Mouse (Mus musculus): Measurements from ENCODE around the gene Dis3.
"Not testable (repeated sequence)": the region's sequence is repeated elsewhere in the genome, so short reads cannot be mapped to it uniquely, and the experiment has no call there.

The Dis3 gene

GRCm38 (mm10) chr14:99063091-99063490 lies 36.5 kb downstream of the Dis3 start:
- DNase-seq (ENCODE audit: low read depth, low spot score), result no peak

GRCm38 (mm10) chr14:99060616-99061015 lies 39.0 kb downstream of the Dis3 start:
- no peak for DNase-seq (ENCODE audit: low read depth, low spot score)

- no peak for DNase-seq (ENCODE audit: low read depth, low spot score)
Observed at GRCm38 (mm10) chr14:99058959-99059586, 40.5 kb downstream of the Dis3 start.

GRCm38 (mm10) chr14:99046782-99047181 lies 52.8 kb downstream of the Dis3 start:
- no peak for DNase-seq (ENCODE audit: low read depth, low spot score)

GRCm38 (mm10) chr14:99046031-99046781 lies 53.4 kb downstream of the Dis3 start, which contains the start of the genes Mzt1 and Bora:
TSS of gene Mzt1 (minus strand) at chr14:99046134.
TSS of gene Bora (plus strand) at chr14:99046222.
- peak; percentile 94 for DNase-seq (ENCODE audit: low read depth, low spot score)

- no peak for DNase-seq (ENCODE audit: low read depth, low spot score)
Observed at GRCm38 (mm10) chr14:99045378-99046030, 54.1 kb downstream of the Dis3 start.

GRCm38 (mm10) chr14:99044718-99045117 lies 54.9 kb downstream of the Dis3 start:
- DNase-seq (ENCODE audit: low read depth, low spot score), result no peak

- DNase-seq (ENCODE audit: low read depth, low spot score), result no peak
Observed at GRCm38 (mm10) chr14:99044096-99044495, 55.5 kb downstream of the Dis3 start.

GRCm38 (mm10) chr14:99043499-99043898 lies 56.1 kb downstream of the Dis3 start:
- peak; percentile 48 for DNase-seq (ENCODE audit: low read depth, low spot score)

- no peak for DNase-seq (ENCODE audit: low read depth, low spot score)
Observed at GRCm38 (mm10) chr14:99041416-99041815, 58.2 kb downstream of the Dis3 start.

- DNase-seq (ENCODE audit: low read depth, low spot score), result peak; percentile 91
Observed at GRCm38 (mm10) chr14:99039308-99039707, 60.3 kb downstream of the Dis3 start.

GRCm38 (mm10) chr14:99037703-99038102 lies 61.9 kb downstream of the Dis3 start:
- peak; percentile 60 for DNase-seq (ENCODE audit: low read depth, low spot score)

- no peak for DNase-seq (ENCODE audit: low read depth, low spot score)
Observed at GRCm38 (mm10) chr14:99036039-99036438, 63.5 kb downstream of the Dis3 start.

GRCm38 (mm10) chr14:99034851-99035250 lies 64.7 kb downstream of the Dis3 start:
- DNase-seq (ENCODE audit: low read depth, low spot score), result not testable (repeated sequence)

GRCm38 (mm10) chr14:99032596-99032995 lies 67.0 kb downstream of the Dis3 start:
- DNase-seq (ENCODE audit: low read depth, low spot score), result no peak

- DNase-seq (ENCODE audit: low read depth, low spot score), result no peak
Observed at GRCm38 (mm10) chr14:99031337-99031873, 68.2 kb downstream of the Dis3 start.

- no peak for DNase-seq (ENCODE audit: low read depth, low spot score)
Observed at GRCm38 (mm10) chr14:99029987-99030386, 69.6 kb downstream of the Dis3 start.
